Mouse (Mus musculus) spleen, adult 2 months (tissue): ENCODE results near the gene Naif1.

Source experiments
- CTCF ChIP-seq: fragments of 200-500 bp; IDR thresholded peaks from 2 replicates; pipeline ENCODE4 v1.5.1; 2011; ENCODE audit warnings: mild to moderate bottlenecking, inconsistent platforms; ENCODE audit not compliant: insufficient read depth, insufficient read length, insufficient replicate concordance; ENCODE audit errors: extremely low read depth
- POLR2A ChIP-seq: fragments of 200-500 bp; IDR thresholded peaks from 2 replicates; pipeline ENCODE4 v1.6.1; 2011; ENCODE audit warnings: low read depth, low read length, inconsistent platforms

GRCm38 (mm10) chr2:32485751-32486150, 35.5 kb downstream of the Naif1 start:
- no peak for TF ChIP-seq CTCF
- TF ChIP-seq POLR2A: no peak
